Mouse (Mus musculus) stomach, embryonic 16.5 days (tissue): Measurements from ENCODE around the gene Gls. TPM values are rescaled to one million over a fixed set of nuclear protein-coding genes. Genes with fewer than 3 reads are reported as not detected.

Experiments used
- polyA plus RNA-seq: library from polyadenylated mRNA; unstranded; fragments of >200 nt; fragmentation: Nextera tagmentation; extraction: Ambion mirVana; gene quantifications from 2 replicates; pipeline ENCODE4 v1.2.1, GENCODE M21; 2015

Gene Gls
- polyA plus RNA-seq, 1 experiment from 2014 or later = 19.0 TPM

Other genes with a start within 250 kb of the Gls start
- 2.5 and 3.7 TPM in 2 replicates for gene Stat4, start 246.1 kb downstream of the Gls start, polyA plus RNA-seq
- 23.4 and 23.8 TPM in 2 replicates for gene Stat1, start 113.8 kb downstream of the Gls start, polyA plus RNA-seq